21 mouse cellular contexts compared by ENCODE assay signal in genomic region chr10:23337250-23337649, GRCm38 (mm10). TPM values are rescaled to one million over a fixed set of nuclear protein-coding genes. Genes with fewer than 3 reads are reported as not detected.
"Had no signal": no experiment of that assay in that cellular context is flagged by ENCODE, and none has a peak within 500 bp of the region (broad histone marks: within the 10 kb centered on the region; RNA-seq: fewer than 3 reads in every experiment).

No protein-coding gene starts in this region.

- H3K9me3 ChIP-seq: kidney, embryonic 15.5 days; limb, embryonic 13.5 days; liver, embryonic 13.5 days; lung, embryonic 15.5 days; midbrain, embryonic 12.5 days had no signal

- H3K4me1 ChIP-seq: liver, embryonic 13.5 days; lung, embryonic 15.5 days had no signal

- H3K4me2 ChIP-seq: kidney, embryonic 15.5 days; limb, embryonic 13.5 days; liver, embryonic 13.5 days; lung, embryonic 15.5 days; midbrain, embryonic 12.5 days had no signal

- H3K9ac ChIP-seq: kidney, embryonic 15.5 days; limb, embryonic 13.5 days; liver, embryonic 13.5 days; lung, embryonic 15.5 days; midbrain, embryonic 12.5 days had no signal

- H3K27me3 ChIP-seq: kidney, embryonic 15.5 days; limb, embryonic 13.5 days; liver, embryonic 13.5 days; lung, embryonic 15.5 days had no signal

- H3K4me3 ChIP-seq: kidney, embryonic 15.5 days; left cerebral cortex, adult 2 months; limb, embryonic 13.5 days; liver, embryonic 13.5 days; lung, embryonic 15.5 days; midbrain, embryonic 12.5 days had no signal

- DNase-seq: kidney, adult 11 months; kidney, adult 8-10 months; kidney, postnatal 10 days; kidney, postnatal 36 days; layer of hippocampus, postnatal 36 days; liver, embryonic 13.5 days; lung, postnatal 10 days; lung, postnatal 36 days; right cerebral cortex, postnatal 14 days; right cerebral cortex, postnatal 4 days; thymus, adult 2 months; thymus, postnatal 14 days; thymus, postnatal 4 days had no signal

- H3K36me3 ChIP-seq: kidney, embryonic 15.5 days; limb, embryonic 13.5 days; liver, embryonic 13.5 days; lung, embryonic 15.5 days; midbrain, embryonic 12.5 days had no signal

- ATAC-seq: midbrain, embryonic 16.5 days had no signal

- H3K27ac ChIP-seq: kidney, embryonic 15.5 days; left cerebral cortex, adult 2 months; limb, embryonic 13.5 days; liver, embryonic 13.5 days; lung, embryonic 15.5 days; midbrain, embryonic 12.5 days; stomach, postnatal 0 days had no signal

RNA-seq across cellular contexts. Expression of gene Eya4, which starts 13.3 kb away (rescaled TPM):
- total RNA-seq: monocyte, adult 5-6 weeks had no signal
